Mouse (Mus musculus) brain, adult 10 weeks (tissue): Measurements from ENCODE around the gene Ints14. TPM values are rescaled to one million over a fixed set of nuclear protein-coding genes. Genes with fewer than 3 reads are reported as not detected.

Experiments
- polyA plus RNA-seq: library from polyadenylated mRNA; stranded (reverse); fragments of 350-450 nt; fragmentation: Illumina TruSeq; extraction: RNeasy Lipid Tissue Mini Kit (QIAGEN cat#74804); gene quantifications from one replicate; pipeline ENCODE4 v1.2.3, GENCODE M21; 2015; ENCODE audit warnings: low read depth, low replicate concordance

Ints14 gene
- 16.4 TPM for polyA plus RNA-seq

GRCm38 (mm10) chr9:64960117-64960977, at the start of gene Ints14:
Gene Ints14, plus strand, starts transcription at chr9:64960905.

GRCm38 (mm10) chr9:64951161-64951657, 9.5 kb upstream of the Ints14 start, which contains the start of gene Slc24a1:
Gene Slc24a1, minus strand, starts transcription at chr9:64951607.

GRCm38 (mm10) chr9:65020991-65021886, 60.5 kb downstream of the Ints14 start, which contains the start of gene Hacd3:
Gene Hacd3, minus strand, starts transcription at chr9:65021693.

GRCm38 (mm10) chr9:65032269-65033108, 71.8 kb downstream of the Ints14 start, which contains the start of gene Dpp8:
Gene Dpp8, plus strand, starts transcription at chr9:65032414.

Other genes starting within 250 kb of the Ints14 start
- 245 TPM for gene Rab11a, start 223.1 kb upstream of the Ints14 start, polyA plus RNA-seq
- 25.1 TPM for gene Dennd4a, start 149.6 kb upstream of the Ints14 start, polyA plus RNA-seq
- not detected for gene Slc24a1, start 9.3 kb upstream of the Ints14 start, polyA plus RNA-seq
- gene Hacd3, start 60.8 kb downstream of the Ints14 start, polyA plus RNA-seq, result 180 TPM
- gene Dpp8, start 71.5 kb downstream of the Ints14 start, polyA plus RNA-seq, result 119 TPM
- 17.2 TPM for gene Igdcc4, start 140.6 kb downstream of the Ints14 start, polyA plus RNA-seq
- gene Igdcc3, start 180.3 kb downstream of the Ints14 start, polyA plus RNA-seq, result 0.94 TPM
- gene Parp16, start 234.4 kb downstream of the Ints14 start, polyA plus RNA-seq, result 2.6 TPM